Mouse (Mus musculus) ovary, postnatal 36 days (tissue): ENCODE data around the gene Alyref.
A peak's percentile ranks its signal among the peaks of the same experiment; 100 is the strongest.
"Not testable (repeated sequence)": the region's sequence is repeated elsewhere in the genome, so short reads cannot be mapped to it uniquely, and the experiment has no call there.

ENCODE experiments used
- DNase-seq: peaks from one replicate; pipeline ENCODE4 v3.0.0; 2022; ENCODE audit warnings: low spot score, mixed read lengths

Alyref gene

DNA sequence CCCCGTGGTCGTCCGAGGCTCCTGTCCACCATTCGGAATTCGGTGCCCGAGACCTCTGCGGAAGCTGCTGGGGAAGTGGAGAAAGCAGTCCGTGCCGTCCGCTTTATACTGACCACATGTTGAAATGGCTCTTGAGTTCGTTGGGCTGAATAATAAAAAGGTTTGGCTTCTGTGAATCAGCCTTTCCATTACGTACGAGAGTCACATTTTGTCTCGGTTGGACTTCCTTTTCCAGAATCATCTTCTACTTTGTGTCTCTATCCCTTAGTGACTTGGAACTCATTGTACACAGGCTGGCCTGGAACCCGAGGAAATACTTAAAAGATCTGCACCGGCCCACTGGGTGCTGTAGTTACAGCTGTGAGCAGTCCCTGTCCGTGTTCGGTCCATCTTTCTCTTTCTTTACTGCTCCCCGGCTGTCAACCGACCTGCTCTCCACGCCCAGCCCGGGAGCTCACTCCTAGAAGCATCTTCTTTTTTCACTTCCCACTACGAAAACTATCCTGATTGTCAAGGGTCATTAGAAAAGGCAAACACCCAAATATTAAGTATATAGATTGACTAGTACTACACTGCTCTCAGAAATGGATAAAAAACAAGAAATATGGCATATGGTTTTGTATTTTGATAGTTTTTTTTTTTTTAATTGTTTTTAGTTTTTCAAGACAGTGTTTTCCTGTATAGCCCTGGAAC lies 24.4 kb downstream of the Alyref start:
- no peak for DNase-seq

DNA sequence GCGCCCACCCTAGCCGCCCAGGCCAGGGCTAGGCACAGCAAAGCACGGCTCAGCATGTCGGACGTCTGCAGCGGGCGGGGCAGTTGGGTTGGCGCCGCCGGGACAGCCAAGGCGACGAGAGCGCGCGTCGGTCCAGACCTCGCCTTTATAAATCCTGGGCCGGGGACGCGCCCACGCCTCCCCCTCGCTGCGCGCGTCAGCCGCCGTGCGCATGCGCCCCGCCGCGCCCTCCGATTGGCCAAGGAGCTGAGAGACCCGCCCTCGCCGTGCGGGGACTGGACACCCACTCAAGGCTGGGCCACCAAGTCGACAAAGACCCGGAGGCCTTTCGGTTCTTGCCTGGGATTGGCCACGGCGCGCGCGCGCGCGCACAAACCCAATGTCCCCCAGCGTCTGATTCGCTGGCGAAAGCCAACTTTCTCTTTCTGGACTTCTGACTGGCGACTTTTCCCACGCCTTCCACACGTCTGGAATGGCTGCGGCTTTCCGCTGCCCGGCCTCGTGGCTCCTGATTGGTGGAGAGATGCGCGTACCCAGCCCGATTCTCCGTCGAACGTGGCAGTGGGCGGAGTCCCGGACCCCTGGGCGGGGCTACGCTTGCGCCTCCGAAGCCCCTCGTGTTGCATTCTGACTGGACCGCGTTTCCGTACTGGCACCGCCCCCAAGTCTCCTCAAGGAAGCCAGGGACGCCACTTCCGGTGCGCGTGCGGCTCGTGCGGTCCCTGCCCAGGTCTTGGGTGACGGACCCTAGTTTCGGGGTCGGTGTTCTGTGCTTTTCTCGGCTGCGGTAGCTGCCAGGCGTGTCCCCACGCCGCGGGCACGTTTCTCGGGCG lies 25.2 kb downstream of the Alyref start, which contains the start of gene P4hb:
TSS of gene P4hb (minus strand) at position 502 of the 833 bp plus-strand sequence.
- DNase-seq, result peak; percentile 100

DNA sequence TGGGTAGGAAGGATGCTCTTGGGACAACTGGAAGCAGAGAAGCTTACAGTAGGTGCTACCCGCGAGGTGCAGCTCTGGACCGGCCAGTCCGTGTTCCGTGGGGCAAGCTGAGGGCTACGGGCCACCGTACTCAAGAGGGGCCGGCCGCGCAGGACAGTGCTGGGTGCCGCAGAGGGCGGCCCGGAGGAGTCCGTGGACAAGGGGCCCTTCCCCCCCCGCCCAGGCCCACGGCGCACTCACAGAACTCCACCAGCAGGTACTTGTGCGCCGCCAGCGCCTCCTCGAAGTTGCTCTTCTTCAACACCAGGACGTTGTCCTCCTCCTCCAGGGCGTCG lies 25.8 kb downstream of the Alyref start:
- DNase-seq, result no peak

DNA sequence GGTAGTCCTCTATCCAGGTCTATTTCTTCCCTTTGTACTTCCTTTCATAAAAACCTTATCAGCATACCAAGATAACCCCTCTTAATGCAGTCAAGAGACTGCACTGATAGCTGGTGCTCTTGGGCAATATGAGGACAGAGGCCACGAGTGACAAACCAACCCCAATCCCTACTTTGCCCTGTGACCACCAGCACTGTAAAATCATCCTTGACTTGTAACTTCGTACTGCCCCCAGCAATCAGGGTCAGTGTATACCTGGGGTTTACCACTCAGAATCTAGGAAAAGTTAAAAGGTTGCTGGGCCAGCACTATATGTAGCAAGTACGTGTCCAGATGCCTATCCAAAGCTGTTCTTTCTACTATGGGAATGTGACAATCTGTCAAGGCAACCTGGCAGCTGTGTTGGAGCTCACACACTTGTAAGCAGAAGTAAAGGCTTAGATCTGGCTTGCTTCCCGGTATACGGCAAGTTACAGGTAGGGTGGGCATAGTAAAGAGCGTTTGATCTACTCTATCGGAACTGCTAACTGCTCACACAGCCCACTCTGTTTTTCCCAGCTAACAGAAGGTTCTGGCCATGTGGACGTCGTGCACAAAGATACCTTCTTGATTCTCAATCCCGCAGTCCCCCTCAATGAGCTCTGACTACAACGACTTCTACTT lies 26.3 kb downstream of the Alyref start:
- no peak for DNase-seq

DNA sequence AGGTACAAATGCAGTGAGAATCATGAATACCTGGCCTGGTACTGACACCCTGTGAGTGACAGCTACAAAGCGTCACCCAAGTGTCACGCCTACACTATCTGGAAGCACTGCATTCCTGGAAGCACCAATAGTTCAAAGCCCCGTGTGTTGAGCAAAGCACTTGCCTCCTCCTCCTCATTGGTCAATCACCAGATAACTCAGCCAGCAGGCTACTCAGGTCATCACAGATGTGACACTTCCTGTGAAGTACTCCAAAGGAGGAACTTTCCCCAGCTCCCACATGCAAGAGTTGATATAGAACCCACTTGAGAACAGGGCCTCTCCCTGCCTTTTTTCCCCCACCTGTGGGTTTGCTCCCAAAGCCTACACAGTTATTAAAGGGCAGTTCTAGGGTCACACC lies 27.0 kb downstream of the Alyref start:
- DNase-seq, result no peak

DNA sequence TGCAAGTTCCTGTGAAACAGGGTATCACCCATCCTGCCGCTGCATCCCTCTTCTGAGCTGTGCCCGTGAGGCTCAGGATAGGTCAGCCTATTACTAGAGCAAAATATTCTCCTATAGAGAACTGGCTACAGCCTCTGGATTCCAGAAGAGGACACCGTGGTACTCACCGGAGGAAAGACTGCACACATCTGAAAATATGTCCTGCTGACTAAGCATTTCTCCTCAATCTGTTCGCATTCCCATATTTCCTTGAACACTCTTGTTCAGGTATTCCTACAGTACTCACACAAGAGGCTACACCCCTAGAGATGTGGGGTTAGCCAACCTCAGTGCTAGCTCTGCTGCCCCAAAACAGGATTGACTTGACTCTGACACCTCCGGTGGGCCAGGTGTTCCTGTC lies 29.8 kb downstream of the Alyref start:
- DNase-seq, result no peak

DNA sequence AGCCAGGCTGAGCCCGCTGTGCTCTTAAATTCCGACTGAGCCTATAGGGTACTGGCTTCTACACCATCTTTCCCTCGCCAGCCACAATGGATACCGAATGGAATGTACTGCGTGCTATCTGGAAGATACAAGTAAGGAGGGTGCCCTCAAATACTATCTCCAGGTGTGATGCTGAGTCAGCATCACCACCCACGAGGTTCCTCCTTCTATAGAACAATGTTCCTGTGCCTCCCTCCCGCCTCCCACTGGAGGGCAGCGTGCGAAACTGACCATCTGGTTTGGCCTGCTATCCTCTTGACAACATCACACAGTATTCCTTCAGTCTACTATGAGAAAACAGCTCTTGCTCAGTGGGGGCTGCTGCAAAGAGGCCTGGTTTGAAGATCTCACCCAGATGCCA lies 33.1 kb downstream of the Alyref start:
- no peak for DNase-seq

DNA sequence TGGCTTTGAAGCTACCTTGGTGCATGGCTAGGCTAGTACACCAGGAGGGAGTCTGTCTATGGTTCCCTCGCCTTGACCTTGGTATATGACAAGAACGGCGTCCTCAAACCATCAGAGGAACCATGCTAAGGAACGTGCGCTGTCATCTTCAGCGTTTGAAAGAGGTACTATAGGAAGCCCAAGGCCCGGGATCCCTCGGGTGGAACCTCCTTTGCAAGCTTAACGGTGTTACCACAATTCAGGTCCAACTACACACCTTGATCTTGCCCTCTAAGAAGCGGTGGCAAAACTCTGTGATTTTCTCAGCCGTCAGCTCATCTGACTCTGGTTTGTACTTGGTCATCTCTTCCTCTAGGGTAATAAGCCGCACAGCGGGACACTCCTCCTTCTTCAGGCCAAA lies 35.2 kb downstream of the Alyref start:
- DNase-seq, result no peak

DNA sequence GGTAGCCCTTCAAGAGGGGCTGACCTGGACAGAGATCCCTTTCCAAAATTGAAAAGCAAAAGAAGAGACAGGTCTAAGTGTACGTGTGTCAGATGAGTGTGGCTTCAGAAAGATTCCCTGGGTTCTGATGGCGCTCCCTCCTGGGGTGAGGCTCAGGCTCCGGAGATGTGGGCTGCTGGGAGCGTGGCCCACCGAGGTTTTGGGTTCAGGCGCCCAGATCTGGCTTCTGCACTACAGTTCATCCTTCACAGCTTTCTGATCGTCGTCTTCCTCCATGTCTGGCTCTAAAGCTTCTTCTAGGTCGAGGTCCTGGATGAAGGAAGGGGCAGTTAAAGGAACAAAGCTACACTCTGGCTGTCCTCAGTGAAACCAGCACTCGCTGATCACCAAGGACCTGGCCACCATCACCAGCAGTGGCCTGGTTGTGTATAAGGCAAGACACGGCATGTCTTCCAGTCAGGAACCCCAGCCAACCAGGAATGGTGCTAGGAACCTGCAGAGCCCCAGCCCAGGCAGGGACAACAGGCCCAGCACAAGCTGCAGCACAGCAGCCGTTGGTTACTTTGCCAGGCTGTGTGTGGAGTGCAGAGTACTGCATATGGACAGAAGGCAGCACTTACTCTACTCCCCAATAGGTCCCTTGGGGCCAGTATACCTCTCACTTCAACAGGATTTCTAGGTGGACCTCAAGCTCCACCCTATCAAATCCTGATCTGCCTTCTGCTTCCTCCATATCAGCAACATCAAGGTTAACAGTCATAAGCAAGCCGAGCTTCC lies 37.0 kb downstream of the Alyref start:
- no peak for DNase-seq

DNA sequence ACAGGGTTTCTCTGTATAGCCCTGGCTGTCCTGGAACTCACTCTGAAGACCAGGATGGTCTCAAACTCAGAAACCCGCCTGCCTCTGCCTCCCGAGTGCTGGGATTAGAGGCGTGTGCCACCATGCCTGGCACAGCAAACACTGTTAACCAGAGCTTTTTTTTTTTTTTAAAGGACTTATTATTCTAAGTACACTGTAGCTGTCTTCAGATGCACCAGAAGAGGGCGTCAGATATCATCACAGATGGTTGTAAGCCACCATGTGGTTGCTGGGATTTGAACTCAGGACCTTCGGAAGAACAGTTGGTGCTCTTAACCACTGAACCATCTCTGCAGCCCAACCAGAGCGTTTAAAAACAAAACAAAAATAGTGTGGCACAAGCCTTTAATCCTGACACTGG lies 39.3 kb downstream of the Alyref start:
- DNase-seq, result not testable (repeated sequence)

DNA sequence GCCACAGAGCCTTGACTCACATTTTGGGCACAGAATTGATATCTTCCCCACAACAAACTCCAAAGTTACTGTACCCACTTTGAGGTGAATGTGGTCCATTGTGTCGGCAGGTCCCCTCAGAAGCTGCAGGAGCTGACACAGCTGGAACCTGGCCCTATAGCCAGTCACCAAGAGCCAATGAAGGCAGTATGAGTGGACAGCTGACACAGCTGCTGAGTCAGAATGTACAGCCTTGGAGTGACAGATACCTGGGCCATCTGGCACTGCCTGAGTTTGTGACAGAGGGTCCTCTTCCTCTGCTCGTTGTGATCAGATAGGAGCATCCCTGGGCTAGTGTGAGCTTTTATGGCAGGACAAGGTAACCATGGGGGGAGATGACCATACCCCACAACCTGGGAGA lies 42.9 kb downstream of the Alyref start:
- no peak for DNase-seq

DNA sequence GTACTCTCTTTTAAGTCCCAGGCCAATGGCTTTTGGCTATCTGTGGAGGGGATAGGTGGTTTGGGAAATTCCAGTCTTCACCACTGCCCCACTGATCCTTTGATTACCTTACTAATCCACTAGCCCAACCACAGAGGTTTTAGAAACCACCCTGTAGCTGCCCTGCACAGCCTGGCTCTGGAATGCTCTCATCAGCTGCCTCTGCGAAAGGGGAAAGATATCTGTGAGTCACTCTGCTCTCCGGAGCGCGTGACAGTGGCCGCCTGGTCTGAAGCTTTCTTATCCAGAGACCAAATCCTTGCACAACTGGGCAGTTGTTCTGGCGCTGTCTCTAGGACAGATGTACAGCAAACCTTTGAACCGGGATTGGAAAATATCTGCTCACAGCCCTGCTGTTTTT lies 43.3 kb downstream of the Alyref start:
- DNase-seq, result no peak

DNA sequence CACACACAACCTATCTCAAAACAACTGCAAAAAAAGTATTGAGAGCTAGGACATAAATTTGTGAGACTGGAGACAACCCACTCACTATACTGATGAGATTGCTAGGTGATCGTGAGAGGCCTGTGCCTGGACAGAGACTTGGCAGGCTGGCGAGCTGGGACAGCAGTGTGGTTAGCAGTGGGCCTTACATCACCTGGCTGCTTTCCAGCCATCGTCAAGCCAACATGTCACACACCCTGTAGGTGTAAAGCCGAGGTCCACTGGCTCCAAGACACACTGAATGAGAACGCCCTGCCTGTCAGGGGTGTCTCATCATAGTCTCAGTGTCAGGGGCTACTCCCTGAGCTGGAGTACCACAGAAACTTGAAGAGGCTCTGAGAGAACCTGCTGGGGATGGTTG lies 45.4 kb downstream of the Alyref start:
- no peak for DNase-seq

DNA sequence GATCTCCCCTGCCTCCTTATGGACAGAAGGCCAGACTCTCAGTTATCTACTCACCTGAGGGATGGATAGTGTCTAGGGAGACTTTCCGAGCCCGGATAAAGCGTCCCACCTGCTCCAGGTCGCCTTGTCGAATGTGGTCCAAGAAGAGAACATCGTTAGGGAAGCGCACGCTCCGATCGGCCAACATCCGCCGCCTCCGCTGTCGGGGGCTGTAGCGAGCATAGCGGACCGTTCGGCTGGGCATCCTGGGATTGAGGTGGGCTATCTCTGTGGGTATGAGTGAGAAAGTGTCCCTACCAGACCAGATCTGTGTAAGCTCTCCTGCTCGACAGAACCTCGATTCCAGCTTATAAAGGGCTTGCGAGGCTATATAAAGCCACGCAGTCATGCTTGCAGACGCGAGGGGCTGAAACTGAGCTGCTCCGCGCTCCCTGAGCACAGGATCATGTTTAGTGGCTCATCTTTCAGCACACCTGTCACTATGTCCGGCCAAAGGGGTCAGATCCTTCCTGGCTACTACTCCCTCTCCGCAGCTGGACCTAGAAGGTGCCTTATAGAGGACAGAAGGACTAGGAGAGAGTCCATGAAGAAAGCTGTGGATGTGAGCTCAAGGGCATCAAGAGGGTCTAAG lies 47.2 kb downstream of the Alyref start, which contains the start of gene Ppp1r27:
TSS of gene Ppp1r27 (minus strand) at position 323 of the 631 bp plus-strand sequence.
- DNase-seq, result no peak

DNA sequence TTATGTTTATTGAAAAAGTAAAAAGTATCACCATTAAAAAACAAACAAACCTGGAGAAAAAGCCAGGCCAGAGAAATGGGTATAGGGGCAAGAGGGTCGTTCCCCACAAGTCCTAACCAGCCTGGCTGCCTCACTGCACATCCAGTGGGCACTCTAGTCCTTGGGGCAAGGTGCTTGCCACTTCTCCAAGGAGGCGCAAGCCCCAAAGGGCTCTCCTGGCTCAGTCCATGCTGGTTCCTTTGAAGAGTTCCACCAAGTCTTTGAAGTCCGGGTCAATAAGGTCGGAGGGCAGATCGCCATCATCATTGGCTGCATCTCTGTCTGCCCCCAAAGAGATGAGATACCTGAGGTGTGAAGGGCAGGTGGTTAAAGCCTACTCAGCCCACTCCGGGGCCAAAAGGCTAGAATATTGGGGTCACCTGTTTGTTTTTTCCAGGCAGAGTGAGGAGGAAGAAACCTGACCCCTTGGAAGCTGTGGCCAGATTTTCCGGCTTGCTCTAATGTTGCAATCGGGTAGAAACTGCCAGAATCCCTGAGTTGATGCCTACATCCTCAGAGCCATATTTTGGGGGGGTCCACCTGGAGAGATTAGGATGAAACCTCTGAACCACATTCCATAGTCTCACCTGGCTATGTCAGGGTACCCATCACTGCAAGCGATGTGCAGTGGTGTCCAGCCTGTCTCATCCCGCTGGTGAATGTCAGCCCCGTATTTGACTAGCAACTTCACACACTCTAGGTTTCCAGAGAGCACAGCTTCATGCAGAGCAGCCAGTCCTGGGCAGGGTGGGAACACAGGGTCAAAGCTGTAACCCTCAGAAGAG lies 48.0 kb downstream of the Alyref start:
- no peak for DNase-seq

DNA sequence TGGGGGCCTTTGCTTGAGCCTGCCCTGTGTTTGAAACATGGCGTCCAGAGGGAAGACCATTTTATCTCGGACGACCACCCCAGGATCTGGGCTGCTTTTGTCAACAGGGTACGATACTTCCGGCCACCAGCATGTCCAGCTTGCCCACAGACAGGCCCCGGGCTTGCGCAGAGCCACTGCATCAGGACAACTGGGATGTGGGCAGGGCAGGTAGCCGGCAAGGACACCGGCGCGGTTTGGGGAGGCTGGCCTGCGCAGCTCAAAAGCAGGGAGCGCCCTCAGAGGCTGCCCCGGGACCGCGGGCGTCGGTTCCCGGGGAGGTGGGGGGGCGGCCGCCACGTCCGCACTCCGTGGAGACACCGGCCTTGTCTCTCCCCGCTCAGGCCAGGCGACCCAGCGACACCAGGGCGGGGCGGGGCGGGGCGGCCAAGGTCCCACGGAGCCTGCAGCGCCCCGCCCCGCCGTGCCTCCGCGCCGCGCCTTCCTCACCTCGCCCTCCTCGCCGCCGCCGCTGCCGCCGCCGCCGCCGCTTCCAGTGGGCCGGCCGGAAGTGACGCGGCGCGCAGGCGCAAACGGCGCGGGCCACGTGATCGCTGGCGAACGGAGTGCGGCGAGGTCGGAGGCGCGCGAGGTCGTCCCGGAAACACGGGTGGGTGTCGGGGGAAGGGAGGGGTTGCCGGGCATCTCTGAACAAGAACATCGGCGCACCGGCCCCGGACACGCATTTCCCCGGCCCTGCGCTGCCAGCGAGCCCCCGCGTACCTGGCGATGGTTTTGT lies 48.8 kb downstream of the Alyref start, which contains the start of gene Mcrip1:
TSS of gene Mcrip1 (minus strand) at position 560 of the 778 bp plus-strand sequence.
- peak; percentile 94 for DNase-seq

DNA sequence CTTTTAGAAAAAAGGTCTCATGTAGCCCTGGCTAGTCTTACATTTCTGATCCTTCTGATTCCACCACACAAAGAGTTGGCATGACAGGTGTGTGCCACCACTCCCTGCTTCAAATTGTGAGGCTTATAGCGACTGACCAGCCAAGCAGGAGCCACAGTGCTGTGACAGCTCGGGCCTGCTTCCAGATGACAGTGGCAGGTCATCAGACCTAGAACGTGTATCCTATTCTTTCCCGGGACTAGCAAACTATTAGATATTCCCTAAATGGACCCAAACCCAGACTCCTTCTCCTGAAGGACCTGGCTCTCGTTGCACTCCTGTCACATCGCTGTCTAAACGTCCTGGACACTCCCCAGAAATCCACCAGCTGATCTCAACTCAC lies 49.4 kb downstream of the Alyref start:
- DNase-seq, result no peak

DNA sequence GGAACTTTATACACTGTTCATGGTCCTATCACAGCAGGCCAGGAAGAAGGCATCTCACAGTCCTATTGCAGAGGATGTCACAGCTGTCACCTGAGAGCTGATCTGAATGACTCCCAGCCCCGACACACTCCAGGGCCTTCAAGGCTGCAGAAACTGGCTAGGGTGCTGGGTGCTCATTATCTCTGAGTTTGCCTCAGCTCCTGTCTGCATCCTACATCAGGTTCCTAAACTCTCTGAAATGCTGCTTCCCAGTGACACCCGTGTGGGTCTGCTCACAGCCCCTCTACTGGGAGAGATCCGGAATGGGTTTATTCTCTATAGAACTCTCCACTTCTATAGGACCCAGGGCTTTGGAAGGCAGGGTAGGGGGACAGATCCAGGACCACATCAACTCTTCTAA lies 50.0 kb downstream of the Alyref start:
- no peak for DNase-seq

DNA sequence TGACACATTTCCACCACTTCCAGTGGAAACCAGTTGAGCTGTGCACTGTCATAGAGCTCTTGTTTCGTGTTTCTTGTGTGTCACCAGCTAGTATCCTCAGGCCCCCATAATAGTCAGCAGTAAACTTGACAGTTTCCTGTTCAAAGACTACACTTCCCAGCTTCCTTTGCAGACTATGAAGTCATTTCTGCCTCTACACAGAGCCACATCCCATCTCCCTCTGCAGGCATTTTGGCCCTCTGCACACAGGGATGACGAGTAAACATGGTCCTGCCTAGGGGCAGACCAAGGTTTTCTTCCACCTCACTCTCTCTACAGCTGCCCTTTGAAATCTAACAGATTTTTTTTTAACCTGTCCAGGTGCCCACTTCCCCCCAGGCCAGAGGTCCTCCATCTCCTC lies 50.7 kb downstream of the Alyref start:
- DNase-seq, result no peak

DNA sequence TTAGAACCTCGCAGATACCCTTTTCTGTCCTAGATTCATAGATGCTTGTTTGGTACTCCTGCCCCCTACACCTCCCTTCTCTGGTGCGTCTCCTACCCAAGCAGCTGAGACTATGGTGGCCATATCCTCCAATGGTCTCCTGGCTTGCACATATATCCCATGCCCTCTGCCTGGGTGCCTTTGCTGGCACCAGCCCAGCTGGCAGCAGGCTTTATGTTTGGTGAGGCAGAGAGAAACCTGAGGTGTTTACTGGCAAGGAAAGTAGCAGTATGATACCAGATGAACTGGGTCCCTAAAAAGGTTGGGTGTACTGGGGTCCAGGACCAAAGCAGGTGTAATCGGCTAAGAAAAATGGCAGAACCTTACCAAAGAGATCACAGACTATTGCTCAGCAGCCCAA lies 52.2 kb downstream of the Alyref start:
- DNase-seq, result no peak
